Mouse (Mus musculus): Measurements from ENCODE around the gene F830045P16Rik. TPM values are rescaled to one million over a fixed set of nuclear protein-coding genes. Genes with fewer than 3 reads are reported as not detected.
A peak's percentile ranks its signal among the peaks of the same experiment; 100 is the strongest.

Gene F830045P16Rik
- total and polyA plus RNA-seq, 2 experiments from 2014 or later: 0.16 TPM; not detected in 1

DNA sequence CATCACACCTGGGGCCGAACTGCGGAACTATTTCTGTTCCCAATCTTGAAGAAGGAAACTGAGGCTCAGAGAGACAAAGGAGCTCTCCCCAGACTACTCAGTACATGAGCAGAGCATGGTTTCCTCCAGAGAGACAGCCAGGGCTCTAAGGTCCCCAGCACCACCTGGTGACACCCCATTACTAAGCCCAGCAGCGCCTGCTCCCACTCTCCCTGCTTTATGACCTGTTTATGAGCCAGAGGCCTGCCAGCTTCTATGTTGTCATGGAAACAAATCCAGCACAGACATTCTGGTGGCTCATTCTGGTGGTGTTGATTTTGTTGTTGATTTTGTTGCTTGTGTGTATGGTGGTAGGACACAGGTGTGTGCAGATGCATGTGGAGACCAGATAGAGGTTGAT is 3.6 kb upstream of the F830045P16Rik start:
- H3K9ac ChIP-seq (replicated peaks; ENCODE audit: low read length, poor library complexity, severe bottlenecking): no peak overlapping the region
- H3K4me2 ChIP-seq (ENCODE audit: low read depth, low read length, poor library complexity, severe bottlenecking): no peak overlapping the region
- no peaks in the 10 kb centered on the region for H3K36me3 ChIP-seq (ENCODE audit: insufficient read depth, low read length)
- no peak overlapping the region for H3K4me3 ChIP-seq (ENCODE audit: low read depth, low read length)
- no peaks in the 10 kb centered on the region for H3K9me3 ChIP-seq (ENCODE audit: low read length)
- 82% methylated on average over 3 of the region's 3 CpGs for WGBS
- no peak for ATAC-seq (ENCODE audit: low FRiP score)
- peak; percentile 42 for DNase-seq (ENCODE audit: low spot score)
- H3K4me1 ChIP-seq (ENCODE audit: insufficient read depth, low read length): peaks cover 9% of the 10 kb centered on the region
- H3K27me3 ChIP-seq (ENCODE audit: insufficient read depth, low read length): no peaks in the 10 kb centered on the region
- no peak for TF ChIP-seq CTCF (IDR thresholded peaks at IDR 0.05)
- no peak overlapping the region for H3K27ac ChIP-seq (ENCODE audit: low read depth, low read length)

GRCm38 (mm10) chr2:129539175-129539574 is 2.8 kb upstream of the F830045P16Rik start:
- TF ChIP-seq CTCF (IDR thresholded peaks at IDR 0.05): no peak
- H3K27me3 ChIP-seq (ENCODE audit: insufficient read depth, low read length): no peaks in the 10 kb centered on the region
- ATAC-seq (ENCODE audit: low FRiP score) (no peak), DNase-seq (ENCODE audit: low spot score) (no peak)
- H3K9ac ChIP-seq (replicated peaks; ENCODE audit: low read length, poor library complexity, severe bottlenecking): no peak overlapping the region
- H3K4me1 ChIP-seq (ENCODE audit: insufficient read depth, low read length): peaks cover 9% of the 10 kb centered on the region
- H3K9me3 ChIP-seq (ENCODE audit: low read length): no peaks in the 10 kb centered on the region
- WGBS: 74% methylated on average over 4 of the region's 4 CpGs
- no peak overlapping the region for H3K27ac ChIP-seq (ENCODE audit: low read depth, low read length)
- no peaks in the 10 kb centered on the region for H3K36me3 ChIP-seq (ENCODE audit: insufficient read depth, low read length)
- no peak overlapping the region for H3K4me3 ChIP-seq (ENCODE audit: low read depth, low read length)
- H3K4me2 ChIP-seq (ENCODE audit: low read depth, low read length, poor library complexity, severe bottlenecking): no peak overlapping the region

DNA sequence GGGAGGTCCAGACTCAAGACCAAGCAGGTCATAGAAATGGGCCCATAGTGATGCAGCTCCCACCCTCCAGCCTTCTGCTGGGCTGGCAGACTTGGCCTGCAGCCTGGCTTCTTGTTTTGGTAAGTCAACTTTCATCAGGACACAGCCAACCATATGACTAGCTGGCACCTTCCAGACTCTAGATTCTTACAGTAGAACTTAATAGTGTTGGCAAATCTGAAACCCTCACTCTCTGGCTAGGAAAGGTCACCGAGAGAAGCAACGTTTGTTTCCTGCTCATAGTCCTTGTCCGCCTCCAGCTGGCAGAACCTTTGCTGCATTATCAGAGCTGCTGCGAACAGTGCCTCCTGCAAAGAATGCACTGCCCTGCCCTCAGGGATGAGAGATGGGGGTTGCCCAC is 1.5 kb upstream of the F830045P16Rik start:
- no peak for ATAC-seq (ENCODE audit: low FRiP score)
- no peaks in the 10 kb centered on the region for H3K9me3 ChIP-seq (ENCODE audit: low read length)
- no peaks in the 10 kb centered on the region for H3K36me3 ChIP-seq (ENCODE audit: insufficient read depth, low read length)
- H3K27me3 ChIP-seq (ENCODE audit: insufficient read depth, low read length): no peaks in the 10 kb centered on the region
- DNase-seq (ENCODE audit: low spot score): no peak
- no peak overlapping the region for H3K27ac ChIP-seq (ENCODE audit: low read depth, low read length)
- H3K4me2 ChIP-seq (ENCODE audit: low read depth, low read length, poor library complexity, severe bottlenecking): no peak overlapping the region
- peaks cover 9% of the 10 kb centered on the region for H3K4me1 ChIP-seq (ENCODE audit: insufficient read depth, low read length)
- no peak overlapping the region for H3K4me3 ChIP-seq (ENCODE audit: low read depth, low read length)
- 74% methylated on average over 4 of the region's 4 CpGs for WGBS
- no peak for TF ChIP-seq CTCF (IDR thresholded peaks at IDR 0.05)
- H3K9ac ChIP-seq (replicated peaks; ENCODE audit: low read length, poor library complexity, severe bottlenecking): no peak overlapping the region

GRCm38 (mm10) chr2:129537360-129537759 is 958 bp upstream of the F830045P16Rik start:
- Histone ChIP-seq H3K9me3 (ENCODE audit: low read length) (no peaks in the 10 kb centered on the region), H3K27ac (ENCODE audit: low read depth, low read length) (no peak overlapping the region), H3K27me3 (ENCODE audit: insufficient read depth, low read length) (no peaks in the 10 kb centered on the region), H3K4me1 (ENCODE audit: insufficient read depth, low read length) (peaks cover 9% of the 10 kb centered on the region), H3K9ac (replicated peaks; ENCODE audit: low read length, poor library complexity, severe bottlenecking) (no peak overlapping the region), H3K4me3 (ENCODE audit: low read depth, low read length) (no peak overlapping the region), H3K4me2 (ENCODE audit: low read depth, low read length, poor library complexity, severe bottlenecking) (no peak overlapping the region), H3K36me3 (ENCODE audit: insufficient read depth, low read length) (no peaks in the 10 kb centered on the region)
- DNase-seq (ENCODE audit: low spot score) (no peak), ATAC-seq (ENCODE audit: low FRiP score) (no peak)
- WGBS: 14% methylated on average over 7 of the region's 7 CpGs
- TF ChIP-seq CTCF (IDR thresholded peaks at IDR 0.05): no peak

DNA sequence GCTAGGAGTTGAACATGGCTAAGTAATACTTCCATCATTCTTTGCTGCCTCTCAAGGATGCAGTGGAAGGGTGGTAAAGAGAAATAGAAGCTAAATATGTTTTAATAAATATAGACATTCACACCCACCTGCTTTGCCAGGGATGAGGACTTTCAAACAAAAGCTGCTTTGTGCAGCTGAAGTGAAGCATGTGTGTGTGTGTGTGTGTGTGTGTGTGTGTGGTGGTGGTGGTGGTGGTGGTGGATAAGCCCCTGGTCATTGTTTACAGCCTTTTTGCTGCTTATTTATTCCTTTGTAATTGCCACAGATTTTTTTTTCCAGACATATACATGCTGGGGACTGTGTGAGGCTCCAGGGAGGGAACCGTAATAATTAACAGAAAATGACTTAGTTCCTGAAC is 524 bp upstream of the F830045P16Rik start:
- H3K4me3 ChIP-seq (ENCODE audit: low read depth, low read length): no peak overlapping the region
- H3K36me3 ChIP-seq (ENCODE audit: insufficient read depth, low read length): no peaks in the 10 kb centered on the region
- DNase-seq (ENCODE audit: low spot score) (no peak), ATAC-seq (ENCODE audit: low FRiP score) (no peak)
- H3K9ac ChIP-seq (replicated peaks; ENCODE audit: low read length, poor library complexity, severe bottlenecking): no peak overlapping the region
- H3K4me1 ChIP-seq (ENCODE audit: insufficient read depth, low read length): peaks cover 9% of the 10 kb centered on the region
- TF ChIP-seq CTCF (IDR thresholded peaks at IDR 0.05): no peak
- H3K27ac ChIP-seq (ENCODE audit: low read depth, low read length): no peak overlapping the region
- no peak overlapping the region for H3K4me2 ChIP-seq (ENCODE audit: low read depth, low read length, poor library complexity, severe bottlenecking)
- H3K27me3 ChIP-seq (ENCODE audit: insufficient read depth, low read length): no peaks in the 10 kb centered on the region
- no peaks in the 10 kb centered on the region for H3K9me3 ChIP-seq (ENCODE audit: low read length)
- WGBS: 44% methylated on average over 1 of the region's 1 CpGs

DNA sequence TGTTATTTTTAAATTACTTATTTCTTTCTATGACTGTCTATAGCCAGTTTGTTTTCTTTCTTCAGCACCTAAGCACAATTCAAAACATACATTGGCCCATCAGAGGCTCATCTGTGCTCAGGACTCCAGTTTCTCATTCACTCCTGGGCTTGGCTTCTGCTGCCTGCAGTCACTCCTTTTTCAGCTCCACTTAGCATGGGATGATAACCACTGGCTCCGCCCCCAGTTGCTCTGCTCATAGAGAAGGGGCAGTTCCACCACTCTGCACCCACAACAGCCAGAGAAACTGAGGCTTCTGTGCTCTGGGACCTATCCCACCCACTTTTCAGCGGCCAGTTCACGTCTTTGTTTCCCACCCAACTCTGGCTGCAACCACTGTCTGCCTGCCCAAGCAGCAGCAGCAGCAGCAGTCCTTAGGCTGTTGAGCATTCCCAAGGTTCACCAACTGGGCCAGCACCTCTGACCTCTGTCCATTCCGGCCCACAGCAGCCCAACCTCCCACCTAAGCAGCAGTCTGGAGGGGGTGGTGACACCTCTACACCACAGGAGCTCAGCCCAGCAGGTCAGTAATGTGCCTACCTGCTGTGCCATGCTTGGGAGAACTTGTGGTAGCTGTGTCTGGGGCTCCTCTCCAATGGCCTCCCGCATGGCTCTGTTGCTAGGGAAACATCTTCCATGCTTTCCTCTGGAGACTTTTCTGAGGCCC is 1.4 kb downstream of the F830045P16Rik start:
- H3K9ac ChIP-seq (replicated peaks; ENCODE audit: low read length, poor library complexity, severe bottlenecking): no peak overlapping the region
- no peak overlapping the region for H3K4me2 ChIP-seq (ENCODE audit: low read depth, low read length, poor library complexity, severe bottlenecking)
- no peaks in the 10 kb centered on the region for H3K27me3 ChIP-seq (ENCODE audit: insufficient read depth, low read length)
- TF ChIP-seq CTCF (IDR thresholded peaks at IDR 0.05): no peak
- H3K27ac ChIP-seq (ENCODE audit: low read depth, low read length): no peak overlapping the region
- H3K36me3 ChIP-seq (ENCODE audit: insufficient read depth, low read length): no peaks in the 10 kb centered on the region
- peaks cover 7% of the 10 kb centered on the region for H3K4me1 ChIP-seq (ENCODE audit: insufficient read depth, low read length)
- H3K4me3 ChIP-seq (ENCODE audit: low read depth, low read length): no peak overlapping the region
- ATAC-seq (ENCODE audit: low FRiP score): no peak
- no peak for DNase-seq (ENCODE audit: low spot score)
- WGBS: 43% methylated on average over 5 of the region's 5 CpGs
- H3K9me3 ChIP-seq (ENCODE audit: low read length): no peaks in the 10 kb centered on the region

Data from midbrain, postnatal 0 days (tissue).